Mouse (Mus musculus) heart, postnatal 0 days (tissue): ENCODE measurements around the gene Prr15l. TPM values are rescaled to one million over a fixed set of nuclear protein-coding genes. Genes with fewer than 3 reads are reported as not detected.

Source experiments
- ATAC-seq: fragments of 200-750 bp; cut with Nextera tagmentation; 2 replicates; pipeline ENCODE4 v1.8.0; 2017; ENCODE audit warnings: low read depth, moderate number of reproducible peaks, moderate library complexity; ENCODE audit not compliant: insufficient read depth
- DNase-seq: peaks from one replicate; pipeline ENCODE4 v3.0.0-alpha.2; 2016; ENCODE audit warnings: low spot score
- H3K27ac ChIP-seq: fragments of 300-500 bp; sonication (generic); 2 replicates; pipeline ENCODE4 v1.5.1; 2014; ENCODE audit warnings: low read depth, mild to moderate bottlenecking
- H3K27me3 ChIP-seq: fragments of 300-500 bp; sonication (generic); 2 replicates; pipeline ENCODE4 v1.6.1; 2014; ENCODE audit warnings: low read length, mixed read lengths; ENCODE audit not compliant: control insufficient read depth, insufficient read depth
- H3K36me3 ChIP-seq: fragments of 300-500 bp; sonication (generic); replicated peaks from 2 replicates; pipeline ENCODE4 v1.6.1; 2014; ENCODE audit warnings: low read length, mixed read lengths; ENCODE audit not compliant: control insufficient read depth, insufficient read depth
- H3K4me1 ChIP-seq: fragments of 300-500 bp; sonication (generic); 2 replicates; pipeline ENCODE4 v1.6.1; 2014; ENCODE audit warnings: antibody characterized with exemption; ENCODE audit not compliant: control insufficient read depth, insufficient read depth
- H3K4me2 ChIP-seq: fragments of 300-500 bp; sonication (generic); 2 replicates; pipeline ENCODE4 v1.6.1; 2014; ENCODE audit warnings: low read depth, mild to moderate bottlenecking, low read length, moderate library complexity
- H3K4me3 ChIP-seq: fragments of 300-500 bp; sonication (generic); 2 replicates; pipeline ENCODE4 v1.5.1; 2014; ENCODE audit warnings: low read depth, low read length
- H3K9ac ChIP-seq: fragments of 300-500 bp; sonication (generic); replicated peaks from 2 replicates; pipeline ENCODE4 v1.6.1; 2014; ENCODE audit warnings: low read depth, low read length, mixed read lengths
- H3K9me3 ChIP-seq: fragments of 300-500 bp; sonication (generic); replicated peaks from 2 replicates; pipeline ENCODE4 v1.6.1; 2016; ENCODE audit warnings: low read length; ENCODE audit not compliant: control insufficient read depth
- CTCF ChIP-seq: IDR thresholded peaks from 2 replicates; pipeline ENCODE4 v1.5.1; 2016; ENCODE audit warnings: antibody characterized with exemption, control low read depth, low read depth
- EP300 ChIP-seq: IDR thresholded peaks from 2 replicates; pipeline ENCODE4 v1.6.1; 2016; ENCODE audit warnings: antibody characterized with exemption, low read depth
- WGBS: fragments of 180-500 bp; shearing (Covaris S2); extraction: QIAGEN DNeasy Blood & Tissue Kit; methylation state at CpG from one replicate; pipeline ENCODE4 v1.1.7; 2014; 5-methylcytosine and 5-hydroxymethylcytosine counted together
- polyA plus RNA-seq: library from polyadenylated mRNA; unstranded; fragments of >200 nt; fragmentation: Nextera tagmentation; extraction: Ambion mirVana; gene quantifications from 2 replicates; pipeline ENCODE4 v1.2.1, GENCODE M21; 2015
- total RNA-seq: library from RNA; depleted of rRNA; stranded (reverse); fragments of >200 nt; gene quantifications from 2 replicates; pipeline ENCODE4 v1.2.3, GENCODE M21; 2014; ENCODE audit warnings: low replicate concordance

Gene Prr15l
- total and polyA plus RNA-seq, 2 experiments from 2014 or later: 1.2 TPM; not detected in 1

- Histone ChIP-seq H3K9ac (no peak overlapping the region), H3K27me3 (peaks cover 26% of the 10 kb centered on the region), H3K36me3 (no peaks in the 10 kb centered on the region), H3K27ac (no peak overlapping the region), H3K4me3 (no peak overlapping the region), H3K4me1 (no peaks in the 10 kb centered on the region), H3K9me3 (no peaks in the 10 kb centered on the region), H3K4me2 (no peak overlapping the region)
- TF ChIP-seq CTCF (no peak), EP300 (no peak)
- DNase-seq (no peak), ATAC-seq (no peak)
- 30% methylated on average over 8 of the region's 8 CpGs for WGBS
Measured at GRCm38 (mm10) chr11:96931327-96932062, 3.6 kb downstream of the Prr15l start.

GRCm38 (mm10) chr11:96933562-96934276 lies 5.8 kb downstream of the Prr15l start:
- H3K4me2 ChIP-seq: no peak overlapping the region
- no peaks in the 10 kb centered on the region for H3K4me1 ChIP-seq
- H3K4me3 ChIP-seq: no peak overlapping the region
- WGBS: 78% methylated on average over 13 of the region's 13 CpGs
- no peak overlapping the region for H3K27ac ChIP-seq
- no peak for DNase-seq
- no peaks in the 10 kb centered on the region for H3K9me3 ChIP-seq
- no peak overlapping the region for H3K9ac ChIP-seq
- H3K36me3 ChIP-seq: no peaks in the 10 kb centered on the region
- 0 out of 2 replicates have a peak, but pooled peaks have one; percentile 18 for ATAC-seq
- TF ChIP-seq EP300 (no peak), CTCF (no peak)
- peaks cover 13% of the 10 kb centered on the region for H3K27me3 ChIP-seq

- DNase-seq (peak; percentile 88), ATAC-seq (peak; percentile 91)
- Histone ChIP-seq H3K36me3 (no peaks in the 10 kb centered on the region), H3K9ac (no peak overlapping the region), H3K4me2 (peak overlapping the region; percentile 16; the same call in 1 of the 2 replicates), H3K4me1 (no peaks in the 10 kb centered on the region), H3K27me3 (peaks cover under 1% of the 10 kb centered on the region), H3K9me3 (no peaks in the 10 kb centered on the region), H3K4me3 (no peak overlapping the region), H3K27ac (peak overlapping the region; percentile 36; the same call in 1 of the 2 replicates)
- WGBS: 26% methylated on average over 12 of the region's 12 CpGs
- 0 out of 2 replicates have a peak, but pooled peaks have one; percentile 12 for TF ChIP-seq EP300
- no peak for TF ChIP-seq CTCF
Measured at GRCm38 (mm10) chr11:96934921-96935356, 7.0 kb downstream of the Prr15l start.

GRCm38 (mm10) chr11:96935872-96936650 lies 8.2 kb downstream of the Prr15l start:
- no peaks in the 10 kb centered on the region for H3K4me1 ChIP-seq
- no peak for ATAC-seq
- H3K4me3 ChIP-seq: no peak overlapping the region
- WGBS: 84% methylated on average over 9 of the region's 9 CpGs
- H3K27ac ChIP-seq: no peak overlapping the region
- DNase-seq: no peak
- H3K36me3 ChIP-seq: no peaks in the 10 kb centered on the region
- H3K9ac ChIP-seq: no peak overlapping the region
- H3K4me2 ChIP-seq: no peak overlapping the region
- no peaks in the 10 kb centered on the region for H3K27me3 ChIP-seq
- H3K9me3 ChIP-seq: no peaks in the 10 kb centered on the region
- TF ChIP-seq EP300: no peak
- no peak for TF ChIP-seq CTCF

GRCm38 (mm10) chr11:96937549-96938425 lies 9.9 kb downstream of the Prr15l start:
- ATAC-seq: peak; percentile 37; the same call in 1 of the 2 replicates
- 44% methylated on average over 10 of the region's 10 CpGs for WGBS
- no peak overlapping the region for H3K4me3 ChIP-seq

More at GRCm38 (mm10) chr11:96937549-96938425, 9.9 kb downstream of the Prr15l start:
- Histone ChIP-seq H3K9ac (no peak overlapping the region), H3K27ac (no peak overlapping the region), H3K4me1 (no peaks in the 10 kb centered on the region), H3K36me3 (no peaks in the 10 kb centered on the region), H3K4me2 (no peak overlapping the region), H3K9me3 (no peaks in the 10 kb centered on the region), H3K27me3 (no peaks in the 10 kb centered on the region)
- peak; percentile 47 for DNase-seq
- TF ChIP-seq EP300 (no peak), CTCF (peak; percentile 69)
